Mouse (Mus musculus) thymus, postnatal 10 days (tissue): ENCODE measurements around the gene 2310003L06Rik.

Source experiments
- DNase-seq, 2 experiments: peaks; one replicate each; pipeline ENCODE4 v3.0.0; 2021; ENCODE audit warnings: low spot score in 2 of 2

The 2310003L06Rik gene

DNA sequence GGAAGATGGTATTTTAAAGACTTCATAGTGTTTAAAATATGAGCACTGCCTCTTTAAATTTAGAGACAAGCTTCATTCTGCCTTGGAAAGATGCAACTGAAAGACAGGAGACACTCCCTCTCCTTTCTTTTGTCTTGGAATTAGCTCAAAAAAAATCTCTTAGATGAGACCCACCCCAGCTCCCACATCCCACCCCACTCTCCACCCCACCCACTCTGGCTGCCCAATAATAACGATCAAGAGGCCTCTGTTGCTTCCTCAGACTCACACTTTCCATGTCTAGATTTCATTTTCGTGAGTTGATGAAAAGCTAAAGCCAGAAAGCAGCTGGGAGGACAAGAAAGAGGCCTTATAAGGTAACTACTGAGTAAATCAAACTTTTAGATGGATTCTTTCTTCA is at the start of gene 2310003L06Rik, which contains the start of gene Gm28434:
Gene 2310003L06Rik, plus strand, starts transcription at position 259 of the 400 bp plus-strand sequence.
Gene Gm28434, plus strand, starts transcription at position 317 of the 400 bp plus-strand sequence.
- DNase-seq = no peak

DNA sequence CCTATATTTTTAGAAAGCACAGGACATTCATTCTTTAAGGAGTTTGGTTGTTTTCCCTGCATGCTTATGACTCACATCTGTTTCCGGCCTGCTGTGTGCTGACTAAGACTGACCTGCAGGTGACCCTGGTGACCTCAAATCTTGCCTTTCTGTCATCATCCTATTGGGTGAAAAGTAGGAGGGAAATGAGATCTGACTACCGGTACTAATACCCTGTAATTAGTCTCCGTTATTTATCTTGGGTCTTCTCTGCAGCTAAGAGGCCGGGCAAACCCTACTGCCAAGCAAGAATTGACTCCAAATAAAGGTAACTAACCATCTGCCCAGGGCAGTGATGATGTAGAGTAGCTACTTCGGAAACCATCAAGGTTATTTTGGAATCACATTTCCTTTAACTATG is 43.9 kb upstream of the 2310003L06Rik start, which contains the start of gene Csn3:
Gene Csn3, plus strand, starts transcription at position 208 of the 400 bp plus-strand sequence.
- no peak for DNase-seq

DNA sequence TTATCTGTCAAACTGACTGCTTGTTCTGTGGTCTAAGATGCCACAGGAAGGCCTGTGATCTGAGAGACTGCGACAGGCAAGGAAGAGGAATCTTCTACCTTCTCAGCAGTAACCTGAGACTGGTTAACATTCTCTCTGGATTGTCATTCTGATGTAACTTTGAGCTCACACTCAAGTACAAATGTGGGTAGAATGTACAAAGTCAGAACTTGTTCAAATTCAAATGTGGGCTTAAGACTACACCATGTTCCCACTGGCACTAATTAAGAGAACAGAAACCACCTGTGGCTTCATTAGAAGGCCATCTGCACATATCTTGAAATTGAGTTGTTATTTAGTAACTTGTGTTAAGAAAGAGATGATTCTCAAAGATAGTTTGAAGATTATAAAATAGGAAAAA is 37.7 kb upstream of the 2310003L06Rik start:
- no peak for DNase-seq

DNA sequence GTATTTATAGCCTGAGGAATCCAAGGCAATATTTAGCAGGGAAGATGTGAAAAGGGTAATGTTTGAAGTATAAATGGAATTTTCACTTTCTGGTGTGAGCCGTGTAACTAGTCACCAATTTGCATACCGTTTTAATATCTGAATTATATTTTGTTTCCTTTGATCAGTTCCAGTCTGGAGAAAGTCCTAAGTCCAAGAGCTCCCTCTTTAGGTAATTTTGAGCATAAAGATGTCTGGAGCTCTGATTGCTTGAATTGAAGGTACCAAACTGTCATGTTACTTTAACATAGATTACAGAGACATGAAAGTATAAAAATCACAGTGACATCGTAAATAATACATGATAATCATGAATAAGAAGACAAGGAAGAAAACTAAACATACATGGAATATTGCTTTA is 28.5 kb upstream of the 2310003L06Rik start:
- no peak for DNase-seq

DNA sequence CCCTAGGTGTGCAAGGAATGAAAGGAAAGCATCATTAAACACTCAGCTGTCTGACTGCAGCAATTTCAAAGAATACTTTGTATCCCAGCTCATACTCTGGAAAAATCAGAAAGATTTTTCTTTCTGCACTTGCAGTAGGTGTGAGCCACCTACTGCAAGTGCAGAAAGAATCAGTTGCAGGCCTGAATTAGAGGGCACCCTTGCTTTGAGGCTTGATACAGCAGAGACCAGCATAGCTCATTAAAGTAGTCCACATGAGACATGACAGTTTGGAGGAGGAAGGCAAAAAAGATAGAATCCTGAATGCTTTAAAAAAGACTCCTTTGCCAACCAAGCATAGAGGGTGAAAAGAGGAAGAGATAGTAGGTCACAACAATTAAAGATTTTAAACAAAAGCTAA is 26.7 kb upstream of the 2310003L06Rik start:
- DNase-seq = no peak

DNA sequence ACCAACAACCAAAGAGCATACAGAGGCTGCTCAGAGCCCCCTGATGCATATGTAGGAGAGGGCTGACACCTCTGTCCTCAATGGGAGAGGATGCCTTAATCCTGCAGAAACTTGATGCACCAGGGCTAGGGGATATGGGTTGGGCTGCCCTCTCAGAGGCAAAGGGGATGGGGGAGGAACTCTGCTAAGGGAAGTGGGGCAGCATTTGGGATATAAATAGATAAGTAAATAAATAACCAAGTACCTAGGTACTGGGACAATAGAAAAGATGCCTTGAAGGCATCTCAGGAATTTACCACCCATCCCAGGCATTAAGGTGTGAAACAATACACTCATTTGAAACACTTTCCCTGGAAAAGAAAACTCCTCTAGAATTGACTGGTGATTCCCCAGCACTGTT is 17.4 kb upstream of the 2310003L06Rik start:
- no peak for DNase-seq

DNA sequence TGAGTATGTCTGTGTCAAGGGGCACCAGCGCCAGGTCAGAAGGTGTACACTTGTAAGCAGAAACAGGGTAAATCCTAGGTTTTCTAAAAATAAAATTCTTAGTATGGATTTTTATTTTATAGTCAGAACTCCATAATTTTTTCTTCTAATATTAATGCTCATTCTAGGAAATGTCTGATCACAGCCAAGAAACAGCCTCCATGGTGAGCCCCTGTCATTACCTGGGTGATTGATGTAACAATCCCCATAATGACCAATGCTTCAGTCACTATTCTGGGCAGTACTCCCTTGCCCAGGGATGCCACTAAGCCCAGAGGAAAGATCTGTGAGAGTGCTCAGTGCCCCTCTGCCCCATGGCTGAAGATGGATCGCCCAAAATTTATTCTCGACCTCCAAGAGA is 9.9 kb downstream of the 2310003L06Rik start, which contains the start of gene Cabs1:
Gene Cabs1, plus strand, starts transcription at position 301 of the 400 bp plus-strand sequence.
- DNase-seq = no peak

DNA sequence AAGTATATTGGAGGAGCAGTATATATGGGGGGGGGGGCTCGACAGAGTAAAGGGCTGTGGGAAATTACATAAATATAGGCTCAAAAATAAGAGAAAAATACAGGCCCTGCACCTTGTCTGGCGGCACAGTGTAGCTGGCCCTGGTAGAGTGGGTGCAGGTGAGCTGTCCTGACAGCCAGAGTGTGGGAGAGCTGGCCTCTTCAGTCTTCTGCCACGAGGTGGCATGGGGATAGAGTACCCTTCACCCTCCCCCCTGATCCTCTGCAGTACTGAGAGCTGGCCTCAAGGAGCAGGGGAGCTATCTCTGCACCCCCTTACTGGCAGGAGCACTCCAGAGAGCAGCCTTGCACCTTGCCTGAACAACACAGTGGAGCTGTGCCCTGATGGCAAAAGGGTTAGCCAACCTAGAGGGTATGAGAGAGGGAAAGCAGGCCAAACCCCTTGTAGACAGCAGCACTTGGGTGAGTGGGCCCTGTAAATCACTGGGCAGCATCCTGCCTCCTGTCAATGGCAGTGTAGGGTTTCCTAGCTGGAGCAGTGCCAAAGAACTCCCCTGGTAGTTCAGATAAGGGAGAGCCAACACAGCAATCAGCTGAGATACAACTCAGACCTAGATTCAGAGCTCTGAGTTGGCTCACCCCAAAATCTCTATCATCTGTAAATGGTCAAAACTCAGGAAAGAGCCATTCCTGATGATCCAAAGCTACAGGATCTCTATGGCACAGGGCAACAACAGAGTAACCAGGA is 13.4 kb downstream of the 2310003L06Rik start:
- no peak for DNase-seq

DNA sequence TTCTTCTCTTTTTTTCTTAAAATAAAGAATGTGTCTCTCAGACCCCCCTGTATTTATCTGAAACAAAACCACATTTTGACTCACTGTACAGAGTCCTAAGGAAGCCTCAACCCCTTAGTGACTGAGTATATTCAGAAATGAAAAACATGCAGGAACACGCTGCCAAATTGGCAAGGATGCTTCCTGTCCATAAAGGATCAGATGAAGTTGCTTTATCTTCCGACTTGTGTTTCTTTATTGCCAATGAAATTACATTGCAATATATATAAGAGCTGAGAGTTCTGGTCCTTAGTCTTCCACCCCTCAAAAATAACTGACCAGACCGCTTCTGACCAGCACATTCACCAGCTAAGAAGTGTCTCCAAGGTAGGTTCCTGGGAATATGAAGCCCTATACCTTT is 33.0 kb downstream of the 2310003L06Rik start, which contains the start of gene Smr3a:
Gene Smr3a, plus strand, starts transcription at position 301 of the 400 bp plus-strand sequence.
- DNase-seq = no peak

DNA sequence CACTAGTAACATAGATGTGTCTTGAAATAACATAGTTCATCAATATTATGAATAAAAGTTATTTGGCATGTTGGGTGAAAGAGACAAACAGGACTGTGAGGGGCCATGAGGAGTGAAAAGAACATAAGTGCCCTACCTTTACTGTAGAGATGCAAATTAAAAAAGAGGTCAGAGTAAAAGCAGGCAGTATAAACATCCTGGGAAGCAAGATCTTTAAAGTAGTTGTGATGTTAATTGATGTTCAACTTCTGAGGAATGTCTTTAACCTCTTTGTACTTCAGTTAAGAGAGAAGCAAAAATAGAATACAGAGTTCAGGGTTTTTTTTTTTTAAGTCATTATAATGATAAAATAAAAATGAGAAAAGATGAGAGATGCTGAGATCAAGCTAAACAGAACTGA is 36.0 kb downstream of the 2310003L06Rik start:
- DNase-seq = no peak
